Mouse (Mus musculus): Measurements from ENCODE around the gene Dram1. TPM values are rescaled to one million over a fixed set of nuclear protein-coding genes. Genes with fewer than 3 reads are reported as not detected.

Gene Dram1
- 0.58 and 0.82 TPM in 2 replicates for polyA plus RNA-seq (2016; fragmentation: Nextera tagmentation; extraction: Ambion mirVana)

GRCm38 (mm10) chr10:88379013-88379885 is at the start of gene Dram1, which contains the start of gene Gnptab:
Gene Dram1 (minus strand): TSS chr10:88379080.
Gene Gnptab (plus strand): TSS chr10:88379132.
- Histone ChIP-seq H3K9me3 (replicated peaks) (no peaks in the 10 kb centered on the region), H3K36me3 (no peaks in the 10 kb centered on the region), H3K4me2 (replicated peaks) (peak within 1 kb of the TSS; percentile 83), H3K9ac (peak within 1 kb of the TSS; percentile 85), H3K27me3 (no peaks in the 10 kb centered on the region), H3K4me1 (peaks cover 17% of the 10 kb centered on the region), H3K27ac (peak within 1 kb of the TSS; percentile 79), H3K4me3 (peak within 1 kb of the TSS; percentile 81)
- whole genome bisulfite sequencing: under 1% methylated on average over 74 of the region's 87 CpGs
- peak; percentile 88 for ATAC-seq (ENCODE audit: low FRiP score)

- H3K4me3 ChIP-seq: no peak overlapping the region
- 92% methylated on average over 6 of the region's 6 CpGs for WGBS
- no peaks in the 10 kb centered on the region for H3K9me3 ChIP-seq (replicated peaks)
- H3K9ac ChIP-seq: no peak overlapping the region
- ATAC-seq (ENCODE audit: low FRiP score): no peak
- no peaks in the 10 kb centered on the region for H3K27me3 ChIP-seq
- peaks cover 12% of the 10 kb centered on the region for H3K36me3 ChIP-seq
- H3K4me1 ChIP-seq: no peaks in the 10 kb centered on the region
- no peak overlapping the region for H3K4me2 ChIP-seq (replicated peaks)
- no peak overlapping the region for H3K27ac ChIP-seq
Observed at GRCm38 (mm10) chr10:88427998-88428397, 49.1 kb upstream of the Dram1 start.

GRCm38 (mm10) chr10:88426896-88427295 is 48.0 kb upstream of the Dram1 start:
- 62% methylated on average over 5 of the region's 5 CpGs for WGBS
- no peaks in the 10 kb centered on the region for H3K9me3 ChIP-seq (replicated peaks)
- no peak overlapping the region for H3K27ac ChIP-seq
- no peak overlapping the region for H3K4me2 ChIP-seq (replicated peaks)
- H3K4me1 ChIP-seq: no peaks in the 10 kb centered on the region
- H3K27me3 ChIP-seq: no peaks in the 10 kb centered on the region
- H3K36me3 ChIP-seq: peaks cover 4% of the 10 kb centered on the region; the same call in 1 of the 2 replicates
- no peak overlapping the region for H3K4me3 ChIP-seq
- H3K9ac ChIP-seq: no peak overlapping the region
- no peak for ATAC-seq (ENCODE audit: low FRiP score)

GRCm38 (mm10) chr10:88426158-88426816 is 47.4 kb upstream of the Dram1 start:
- 97% methylated on average over 2 of the region's 2 CpGs for WGBS
- Histone ChIP-seq H3K4me2 (replicated peaks) (no peak overlapping the region), H3K9ac (no peak overlapping the region), H3K36me3 (peaks cover 4% of the 10 kb centered on the region; the same call in 1 of the 2 replicates), H3K9me3 (replicated peaks) (no peaks in the 10 kb centered on the region), H3K4me3 (no peak overlapping the region), H3K4me1 (no peaks in the 10 kb centered on the region), H3K27ac (no peak overlapping the region), H3K27me3 (no peaks in the 10 kb centered on the region)
- ATAC-seq (ENCODE audit: low FRiP score): peak; percentile 63; the same call in 1 of the 2 replicates

GRCm38 (mm10) chr10:88420655-88421435 is 42.0 kb upstream of the Dram1 start:
- no peaks in the 10 kb centered on the region for H3K4me1 ChIP-seq
- H3K9ac ChIP-seq: no peak overlapping the region
- no peak overlapping the region for H3K4me2 ChIP-seq (replicated peaks)
- no peak for ATAC-seq (ENCODE audit: low FRiP score)
- 94% methylated on average over 19 of the region's 19 CpGs for WGBS
- no peak overlapping the region for H3K27ac ChIP-seq
- H3K9me3 ChIP-seq (replicated peaks): no peaks in the 10 kb centered on the region
- H3K27me3 ChIP-seq: no peaks in the 10 kb centered on the region
- H3K4me3 ChIP-seq: no peak overlapping the region
- H3K36me3 ChIP-seq: peaks cover 9% of the 10 kb centered on the region

GRCm38 (mm10) chr10:88420141-88420541 is 41.3 kb upstream of the Dram1 start:
- ATAC-seq (ENCODE audit: low FRiP score): no peak
- WGBS: 78% methylated on average over 11 of the region's 11 CpGs
- H3K4me1 ChIP-seq: no peaks in the 10 kb centered on the region

GRCm38 (mm10) chr10:88417686-88418085 is 38.8 kb upstream of the Dram1 start:
- peaks cover 9% of the 10 kb centered on the region for H3K36me3 ChIP-seq
- no peak for ATAC-seq (ENCODE audit: low FRiP score)
- 89% methylated on average over 5 of the region's 5 CpGs for WGBS

More at GRCm38 (mm10) chr10:88420141-88420541, 41.3 kb upstream of the Dram1 start:
- H3K9me3 ChIP-seq (replicated peaks): no peaks in the 10 kb centered on the region
- H3K36me3 ChIP-seq: peaks cover 9% of the 10 kb centered on the region
- no peak overlapping the region for H3K4me2 ChIP-seq (replicated peaks)
- no peaks in the 10 kb centered on the region for H3K27me3 ChIP-seq
- H3K4me3 ChIP-seq: no peak overlapping the region
- H3K27ac ChIP-seq: no peak overlapping the region
- no peak overlapping the region for H3K9ac ChIP-seq

GRCm38 (mm10) chr10:88412290-88412995 is 33.6 kb upstream of the Dram1 start:
- H3K9me3 ChIP-seq (replicated peaks): no peaks in the 10 kb centered on the region
- H3K4me2 ChIP-seq (replicated peaks): no peak overlapping the region
- H3K4me1 ChIP-seq: no peaks in the 10 kb centered on the region
- no peak overlapping the region for H3K4me3 ChIP-seq
- H3K27ac ChIP-seq: no peak overlapping the region
- no peak overlapping the region for H3K9ac ChIP-seq
- 77% methylated on average over 17 of the region's 17 CpGs for WGBS
- H3K27me3 ChIP-seq: no peaks in the 10 kb centered on the region
- ATAC-seq (ENCODE audit: low FRiP score): no peak
- no peaks in the 10 kb centered on the region for H3K36me3 ChIP-seq

More at GRCm38 (mm10) chr10:88417686-88418085, 38.8 kb upstream of the Dram1 start:
- H3K9me3 ChIP-seq (replicated peaks): no peaks in the 10 kb centered on the region
- no peak overlapping the region for H3K4me2 ChIP-seq (replicated peaks)
- no peak overlapping the region for H3K27ac ChIP-seq
- no peak overlapping the region for H3K9ac ChIP-seq
- H3K27me3 ChIP-seq: no peaks in the 10 kb centered on the region
- H3K4me1 ChIP-seq: no peaks in the 10 kb centered on the region
- H3K4me3 ChIP-seq: no peak overlapping the region

GRCm38 (mm10) chr10:88409751-88410150 is 30.9 kb upstream of the Dram1 start:
- no peak overlapping the region for H3K9ac ChIP-seq
- no peak overlapping the region for H3K4me3 ChIP-seq
- no peak overlapping the region for H3K4me2 ChIP-seq (replicated peaks)
- H3K9me3 ChIP-seq (replicated peaks): no peaks in the 10 kb centered on the region
- H3K27ac ChIP-seq: no peak overlapping the region
- H3K4me1 ChIP-seq: no peaks in the 10 kb centered on the region
- 78% methylated on average over 2 of the region's 2 CpGs for WGBS
- H3K27me3 ChIP-seq: no peaks in the 10 kb centered on the region
- no peak for ATAC-seq (ENCODE audit: low FRiP score)
- no peaks in the 10 kb centered on the region for H3K36me3 ChIP-seq

GRCm38 (mm10) chr10:88407875-88408631 is 29.2 kb upstream of the Dram1 start:
- Histone ChIP-seq H3K4me3 (no peak overlapping the region), H3K9ac (no peak overlapping the region), H3K27me3 (no peaks in the 10 kb centered on the region), H3K9me3 (replicated peaks) (no peaks in the 10 kb centered on the region), H3K4me1 (no peaks in the 10 kb centered on the region), H3K36me3 (no peaks in the 10 kb centered on the region), H3K27ac (no peak overlapping the region), H3K4me2 (replicated peaks) (no peak overlapping the region)
- WGBS: 92% methylated on average over 12 of the region's 12 CpGs
- no peak for ATAC-seq (ENCODE audit: low FRiP score)

GRCm38 (mm10) chr10:88405812-88406211 is 26.9 kb upstream of the Dram1 start:
- no peak overlapping the region for H3K27ac ChIP-seq
- H3K9me3 ChIP-seq (replicated peaks): no peaks in the 10 kb centered on the region
- no peaks in the 10 kb centered on the region for H3K27me3 ChIP-seq
- H3K36me3 ChIP-seq: 0 out of 2 replicates have a peak, but pooled peaks cover 3% of the 10 kb centered on the region
- no peaks in the 10 kb centered on the region for H3K4me1 ChIP-seq
- no peak overlapping the region for H3K4me2 ChIP-seq (replicated peaks)
- no peak for ATAC-seq (ENCODE audit: low FRiP score)
- no peak overlapping the region for H3K4me3 ChIP-seq
- 85% methylated on average over 7 of the region's 7 CpGs for WGBS
- no peak overlapping the region for H3K9ac ChIP-seq

Measured in hindbrain, embryonic 12.5 days (tissue).